Mouse (Mus musculus): Measurements from ENCODE around the gene Klc4. TPM values are rescaled to one million over a fixed set of nuclear protein-coding genes. Genes with fewer than 3 reads are reported as not detected.

Klc4 gene
- polyA plus RNA-seq, 1 experiment from 2014 or later = 93.7 TPM

DNA sequence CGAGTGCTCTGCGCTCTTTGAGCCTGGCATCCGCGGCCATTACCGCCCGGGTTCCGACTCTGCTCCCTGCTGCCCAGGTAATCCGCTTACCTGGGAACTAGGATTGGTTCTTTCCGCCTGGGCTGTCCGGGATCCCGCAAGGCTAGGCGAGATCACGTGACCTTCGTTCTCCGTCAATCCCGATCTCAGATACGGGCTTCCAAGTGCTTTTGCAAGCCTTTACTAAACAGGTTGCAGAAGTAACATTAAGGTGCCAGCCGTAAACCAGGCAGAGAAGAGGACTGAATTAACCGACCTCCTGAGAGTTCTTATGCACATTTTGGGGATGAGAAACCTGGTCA lies 470 bp upstream of the Klc4 start:
- ATAC-seq = peak; percentile 10
- H3K4me3 ChIP-seq (ENCODE audit: low read length) = peak overlapping the region; percentile 85
- H3K27ac ChIP-seq (ENCODE audit: low read length) = peak overlapping the region; percentile 84
- no peaks in the 10 kb centered on the region for H3K9me3 ChIP-seq (ENCODE audit: control insufficient read depth, low read length)
- H3K4me2 ChIP-seq (ENCODE audit: low read depth, low read length) = peak overlapping the region; percentile 77
- WGBS = under 1% methylated on average over 19 of the region's 19 CpGs
- H3K9ac ChIP-seq (ENCODE audit: low read depth, low read length) = peak overlapping the region; percentile 88
- no peaks in the 10 kb centered on the region for H3K27me3 ChIP-seq (replicated peaks; ENCODE audit: control insufficient read depth, insufficient read depth, low read length)
- H3K4me1 ChIP-seq (ENCODE audit: control insufficient read depth, insufficient read depth, low read length) = peaks cover 11% of the 10 kb centered on the region
- H3K36me3 ChIP-seq (ENCODE audit: control insufficient read depth, insufficient read depth, low read length) = peaks cover 7% of the 10 kb centered on the region

DNA sequence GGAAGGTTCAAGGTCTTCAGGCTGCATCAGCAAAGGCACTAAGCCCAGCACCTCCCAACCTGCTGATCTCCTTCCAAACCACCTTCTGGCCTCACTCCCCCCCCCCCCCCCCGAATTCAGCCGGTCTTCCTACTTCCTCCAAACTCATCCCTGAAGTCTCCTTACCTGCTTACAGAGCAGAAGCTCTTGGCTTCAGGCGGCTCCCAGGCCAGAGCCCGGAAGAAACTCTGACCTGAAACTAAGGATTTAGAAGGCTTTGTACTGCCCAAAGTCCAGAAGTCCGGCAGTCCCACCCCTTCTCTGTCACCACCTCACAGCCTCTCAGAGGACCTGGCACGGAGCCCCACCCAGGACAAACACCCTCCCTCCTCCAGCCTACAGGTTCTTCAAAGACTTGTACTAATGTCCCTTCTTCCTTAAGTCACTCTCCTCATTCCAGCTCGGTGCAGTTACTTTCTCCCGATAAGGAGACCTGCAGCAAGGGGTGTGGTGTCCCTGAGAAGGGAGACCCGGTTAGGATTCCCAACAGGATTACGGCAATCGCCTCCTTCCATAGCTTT lies 826 bp downstream of the Klc4 start:
- peak overlapping the region; percentile 85 for H3K4me3 ChIP-seq (ENCODE audit: low read length)
- peak overlapping the region; percentile 80 for H3K9ac ChIP-seq (ENCODE audit: low read depth, low read length)
- no peaks in the 10 kb centered on the region for H3K9me3 ChIP-seq (ENCODE audit: control insufficient read depth, low read length)
- H3K27ac ChIP-seq (ENCODE audit: low read length) = peak overlapping the region; percentile 97
- no peaks in the 10 kb centered on the region for H3K27me3 ChIP-seq (replicated peaks; ENCODE audit: control insufficient read depth, insufficient read depth, low read length)
- H3K36me3 ChIP-seq (ENCODE audit: control insufficient read depth, insufficient read depth, low read length) = peaks cover 7% of the 10 kb centered on the region
- peaks cover 7% of the 10 kb centered on the region; the same call in 1 of the 2 replicates for H3K4me1 ChIP-seq (ENCODE audit: control insufficient read depth, insufficient read depth, low read length)
- ATAC-seq = peak; percentile 84
- H3K4me2 ChIP-seq (ENCODE audit: low read depth, low read length) = peak overlapping the region; percentile 90
- 8% methylated on average over 11 of the region's 11 CpGs for WGBS

DNA sequence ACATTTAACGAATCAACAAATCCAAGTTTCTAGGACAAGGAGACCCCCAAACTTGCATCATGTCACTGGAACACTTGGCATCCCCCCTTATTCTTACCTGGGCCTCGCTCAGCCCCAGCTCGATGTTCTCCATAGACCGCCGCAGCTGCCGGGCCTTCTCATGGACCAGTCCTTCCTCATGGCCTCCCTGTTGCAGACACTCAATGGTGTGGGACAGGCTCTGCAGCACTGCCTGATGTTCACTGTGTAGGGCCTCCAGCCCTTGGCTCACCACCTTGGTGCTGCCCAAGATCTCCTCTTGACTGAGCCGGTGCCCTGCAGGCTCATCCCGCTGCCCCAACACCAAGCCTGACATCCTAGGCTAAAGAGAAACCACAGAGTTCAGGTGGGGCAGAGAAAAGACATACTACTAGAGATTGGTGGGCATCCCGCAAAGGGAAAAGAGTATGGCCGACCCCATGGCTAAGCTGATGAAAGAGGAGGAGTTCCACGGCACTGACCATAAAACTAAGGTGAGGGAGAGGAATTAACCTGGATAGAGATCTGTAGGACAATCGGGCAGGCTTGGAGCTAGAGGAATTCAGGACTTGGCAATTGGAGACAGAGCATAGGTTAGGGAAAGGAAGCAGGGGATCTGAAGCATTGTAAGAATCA lies 1.5 kb downstream of the Klc4 start:
- Histone ChIP-seq H3K27me3 (replicated peaks; ENCODE audit: control insufficient read depth, insufficient read depth, low read length) (no peaks in the 10 kb centered on the region), H3K27ac (ENCODE audit: low read length) (peak overlapping the region; percentile 97), H3K4me3 (ENCODE audit: low read length) (peak overlapping the region; percentile 85), H3K9me3 (ENCODE audit: control insufficient read depth, low read length) (no peaks in the 10 kb centered on the region), H3K4me1 (ENCODE audit: control insufficient read depth, insufficient read depth, low read length) (peaks cover 7% of the 10 kb centered on the region; the same call in 1 of the 2 replicates), H3K36me3 (ENCODE audit: control insufficient read depth, insufficient read depth, low read length) (peaks cover 11% of the 10 kb centered on the region), H3K9ac (ENCODE audit: low read depth, low read length) (peak overlapping the region; percentile 80), H3K4me2 (ENCODE audit: low read depth, low read length) (peak overlapping the region; percentile 90)
- WGBS = 72% methylated on average over 12 of the region's 12 CpGs
- ATAC-seq = no peak

DNA sequence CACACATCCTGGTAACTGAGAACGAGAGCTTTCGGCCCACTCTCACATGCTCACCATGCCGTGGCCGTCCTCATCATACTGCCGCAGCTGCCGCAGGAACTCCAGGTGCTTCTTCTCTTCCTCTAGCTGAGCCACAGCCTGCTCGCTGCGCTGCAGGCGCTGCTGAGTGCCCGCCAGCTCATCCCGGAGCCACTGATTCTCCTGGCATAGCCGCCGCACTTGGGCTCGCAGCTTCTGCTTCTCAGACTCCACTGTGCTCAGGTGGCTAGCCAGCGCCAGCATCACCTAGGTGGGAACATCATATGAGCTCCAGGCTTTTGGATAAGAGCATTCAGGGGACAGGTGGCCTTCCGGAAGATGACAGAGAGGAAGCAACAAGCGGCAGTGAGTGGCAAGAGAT lies 3.8 kb downstream of the Klc4 start:
- no peak overlapping the region for H3K4me3 ChIP-seq (ENCODE audit: low read length)
- H3K27ac ChIP-seq (ENCODE audit: low read length) = no peak overlapping the region
- no peaks in the 10 kb centered on the region for H3K9me3 ChIP-seq (ENCODE audit: control insufficient read depth, low read length)
- 90% methylated on average over 17 of the region's 17 CpGs for WGBS
- no peaks in the 10 kb centered on the region for H3K27me3 ChIP-seq (replicated peaks; ENCODE audit: control insufficient read depth, insufficient read depth, low read length)
- ATAC-seq = no peak
- H3K4me2 ChIP-seq (ENCODE audit: low read depth, low read length) = no peak overlapping the region
- H3K4me1 ChIP-seq (ENCODE audit: control insufficient read depth, insufficient read depth, low read length) = peaks cover 8% of the 10 kb centered on the region; the same call in 1 of the 2 replicates
- peaks cover 11% of the 10 kb centered on the region for H3K36me3 ChIP-seq (ENCODE audit: control insufficient read depth, insufficient read depth, low read length)
- no peak overlapping the region for H3K9ac ChIP-seq (ENCODE audit: low read depth, low read length)

DNA sequence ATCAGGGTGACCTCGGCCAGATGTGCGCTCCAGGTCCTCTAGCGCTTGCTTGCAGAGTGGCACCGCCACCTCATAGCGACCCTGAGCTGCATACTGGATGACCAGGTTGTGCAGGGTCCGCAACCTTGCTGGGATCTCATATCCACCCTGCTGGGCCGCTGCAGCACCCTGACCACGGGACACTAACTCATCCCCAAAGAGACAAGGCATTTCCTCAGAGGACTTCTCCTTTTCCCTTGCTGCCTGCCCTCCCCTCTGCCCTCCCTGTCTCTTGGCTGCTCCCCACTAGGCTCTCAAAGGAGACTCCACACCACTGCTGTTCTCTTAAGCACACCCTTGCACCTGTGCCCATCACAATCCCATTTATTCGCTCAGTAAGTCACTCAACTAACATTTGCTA lies 5.9 kb downstream of the Klc4 start:
- H3K4me1 ChIP-seq (ENCODE audit: control insufficient read depth, insufficient read depth, low read length) = peaks cover 5% of the 10 kb centered on the region; the same call in 1 of the 2 replicates
- WGBS = 82% methylated on average over 9 of the region's 9 CpGs
- H3K4me3 ChIP-seq (ENCODE audit: low read length) = no peak overlapping the region
- H3K9ac ChIP-seq (ENCODE audit: low read depth, low read length) = no peak overlapping the region
- no peaks in the 10 kb centered on the region for H3K9me3 ChIP-seq (ENCODE audit: control insufficient read depth, low read length)
- no peak overlapping the region for H3K27ac ChIP-seq (ENCODE audit: low read length)
- H3K36me3 ChIP-seq (ENCODE audit: control insufficient read depth, insufficient read depth, low read length) = peaks cover 18% of the 10 kb centered on the region
- H3K27me3 ChIP-seq (replicated peaks; ENCODE audit: control insufficient read depth, insufficient read depth, low read length) = no peaks in the 10 kb centered on the region
- ATAC-seq = no peak
- H3K4me2 ChIP-seq (ENCODE audit: low read depth, low read length) = no peak overlapping the region

DNA sequence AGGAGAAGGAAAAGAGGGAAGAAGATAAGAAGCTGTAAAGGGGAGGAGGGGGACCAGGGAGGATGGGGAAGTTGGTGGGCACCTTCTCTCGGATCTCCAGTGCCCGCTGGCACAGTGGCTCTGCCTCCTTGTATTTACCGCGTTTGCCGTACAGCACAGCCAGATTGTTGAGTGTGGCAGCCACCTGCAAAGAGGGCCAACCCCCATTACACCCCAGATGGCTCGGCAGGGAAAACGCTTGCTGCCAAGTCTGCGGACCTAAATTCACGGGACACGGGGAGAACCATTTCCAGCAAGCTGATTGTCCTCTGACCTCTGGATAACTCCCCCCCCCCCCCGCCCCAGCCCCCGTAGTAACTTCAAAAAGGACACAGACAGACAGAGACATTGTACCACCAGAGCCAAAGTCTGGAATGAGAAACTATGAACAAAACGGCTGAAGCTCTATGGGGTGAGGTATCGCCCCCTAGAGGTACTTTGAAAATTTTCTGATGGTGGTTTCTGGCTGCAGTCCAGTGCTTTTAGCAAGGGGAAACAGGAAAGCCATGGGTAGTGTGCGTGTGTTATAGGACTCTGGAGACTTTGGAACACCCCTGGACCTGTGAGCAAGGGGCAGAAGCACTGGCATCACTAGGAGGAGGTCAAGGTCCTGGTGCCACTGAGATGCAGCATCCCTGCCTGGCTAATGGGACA lies 8.8 kb downstream of the Klc4 start:
- H3K36me3 ChIP-seq (ENCODE audit: control insufficient read depth, insufficient read depth, low read length) = peaks cover 21% of the 10 kb centered on the region
- peak; percentile 43 for ATAC-seq
- H3K4me3 ChIP-seq (ENCODE audit: low read length) = no peak overlapping the region
- H3K9me3 ChIP-seq (ENCODE audit: control insufficient read depth, low read length) = no peaks in the 10 kb centered on the region
- H3K27me3 ChIP-seq (replicated peaks; ENCODE audit: control insufficient read depth, insufficient read depth, low read length) = no peaks in the 10 kb centered on the region
- H3K4me2 ChIP-seq (ENCODE audit: low read depth, low read length) = no peak overlapping the region
- 20% methylated on average over 15 of the region's 15 CpGs for WGBS
- no peak overlapping the region for H3K9ac ChIP-seq (ENCODE audit: low read depth, low read length)
- peaks cover 2% of the 10 kb centered on the region; the same call in 1 of the 2 replicates for H3K4me1 ChIP-seq (ENCODE audit: control insufficient read depth, insufficient read depth, low read length)
- no peak overlapping the region for H3K27ac ChIP-seq (ENCODE audit: low read length)

DNA sequence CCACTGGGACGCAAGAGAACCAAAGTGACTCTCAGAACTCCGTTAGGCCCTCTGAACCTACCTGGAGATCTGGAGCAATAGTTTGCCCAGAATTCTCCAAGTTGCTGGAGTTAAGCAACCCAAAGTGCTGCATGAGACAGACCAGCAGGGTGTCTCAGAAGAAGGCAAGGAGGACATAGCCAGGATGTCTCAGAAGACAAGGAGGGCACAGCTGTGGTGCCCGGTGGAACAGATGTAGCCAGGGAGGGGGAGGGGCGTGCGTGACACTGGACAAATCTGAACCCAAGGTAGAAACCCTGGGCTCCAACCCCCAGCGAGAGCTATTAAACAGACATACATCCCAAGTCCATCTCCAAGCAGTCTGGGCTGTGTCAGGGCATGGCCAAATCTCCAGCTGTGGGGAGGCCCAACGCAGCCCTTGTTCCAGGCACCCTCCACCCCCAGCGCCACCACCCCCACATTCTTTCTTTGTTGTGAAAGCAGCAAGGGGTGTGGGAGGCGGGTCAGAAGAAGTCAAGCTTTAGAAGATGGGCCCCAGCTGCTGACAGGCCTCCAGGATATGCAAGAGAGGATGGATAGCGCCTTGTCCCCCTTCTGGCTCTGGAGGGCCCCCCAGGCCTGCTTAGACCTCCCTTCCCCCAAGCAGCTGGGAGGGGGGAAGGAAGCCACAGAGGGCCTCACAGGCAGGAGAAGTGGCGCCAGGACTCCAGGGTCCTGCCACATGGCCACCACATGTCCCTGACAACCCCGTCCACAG lies 16.0 kb downstream of the Klc4 start:
- peak overlapping the region; percentile 76 for H3K4me2 ChIP-seq (ENCODE audit: low read depth, low read length)
- no peaks in the 10 kb centered on the region for H3K9me3 ChIP-seq (ENCODE audit: control insufficient read depth, low read length)
- peak overlapping the region; percentile 98 for H3K9ac ChIP-seq (ENCODE audit: low read depth, low read length)
- H3K27ac ChIP-seq (ENCODE audit: low read length) = peak overlapping the region; percentile 96
- peaks cover 5% of the 10 kb centered on the region; the same call in 1 of the 2 replicates for H3K36me3 ChIP-seq (ENCODE audit: control insufficient read depth, insufficient read depth, low read length)
- H3K4me1 ChIP-seq (ENCODE audit: control insufficient read depth, insufficient read depth, low read length) = peaks cover 29% of the 10 kb centered on the region
- H3K4me3 ChIP-seq (ENCODE audit: low read length) = peak overlapping the region; percentile 91
- H3K27me3 ChIP-seq (replicated peaks; ENCODE audit: control insufficient read depth, insufficient read depth, low read length) = no peaks in the 10 kb centered on the region
- peak; percentile 77 for ATAC-seq
- WGBS = 12% methylated on average over 12 of the region's 12 CpGs

DNA sequence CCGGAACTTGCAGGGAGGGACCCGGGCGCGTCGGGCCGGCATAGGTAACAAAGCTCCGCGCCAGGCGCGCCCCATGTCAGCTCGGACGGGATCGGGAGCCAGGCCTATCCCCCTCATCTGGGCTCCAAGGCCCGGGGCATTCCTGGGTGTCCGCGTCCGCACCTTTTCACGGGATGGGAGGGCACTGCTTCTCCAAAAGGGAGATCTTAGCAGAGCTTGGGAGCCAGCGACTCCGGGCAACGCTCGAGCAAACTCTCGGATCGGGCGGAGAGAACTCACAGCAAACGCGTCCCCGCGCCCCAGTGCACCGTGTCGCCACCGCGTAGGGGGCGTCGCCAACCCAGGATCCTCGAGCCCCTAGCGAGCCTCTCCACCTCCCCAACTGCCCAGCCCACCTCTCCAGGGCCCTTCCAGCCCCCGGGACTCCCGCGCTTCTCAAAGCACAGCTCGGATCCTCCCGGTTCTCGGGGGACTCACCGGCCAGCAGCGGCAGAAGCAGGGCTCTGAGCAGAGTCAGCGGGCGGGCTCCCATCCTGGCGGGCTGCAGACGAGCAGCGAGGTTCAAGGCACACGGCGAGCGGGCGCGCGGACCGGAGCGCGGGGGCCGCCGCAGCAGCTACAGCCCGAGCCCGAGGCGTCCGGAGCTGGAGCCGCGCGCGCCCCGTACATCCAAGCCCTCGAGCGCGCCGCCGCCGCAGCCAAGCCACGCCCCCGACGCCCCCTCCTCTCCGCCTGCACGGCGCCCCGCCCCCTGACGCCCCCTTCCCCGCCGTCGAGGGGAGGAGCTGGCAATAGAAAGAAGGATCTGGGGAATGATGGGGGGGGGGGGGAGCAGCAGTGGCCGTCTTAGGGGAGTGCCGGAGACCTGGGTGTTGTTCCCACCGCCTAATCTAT lies 16.8 kb downstream of the Klc4 start, which contains the start of gene Ptk7:
TSS of gene Ptk7 (minus strand) at position 714 of the 894 bp plus-strand sequence.
- peak within 1 kb of the TSS; percentile 98 for H3K9ac ChIP-seq (ENCODE audit: low read depth, low read length)
- WGBS = under 1% methylated on average over 70 of the region's 90 CpGs
- H3K4me2 ChIP-seq (ENCODE audit: low read depth, low read length) = peak within 1 kb of the TSS; percentile 76
- ATAC-seq = peak; percentile 67
- peak within 1 kb of the TSS; percentile 96 for H3K27ac ChIP-seq (ENCODE audit: low read length)
- H3K27me3 ChIP-seq (replicated peaks; ENCODE audit: control insufficient read depth, insufficient read depth, low read length) = no peaks in the 10 kb centered on the region
- no peaks in the 10 kb centered on the region for H3K9me3 ChIP-seq (ENCODE audit: control insufficient read depth, low read length)
- H3K36me3 ChIP-seq (ENCODE audit: control insufficient read depth, insufficient read depth, low read length) = peaks cover 5% of the 10 kb centered on the region; the same call in 1 of the 2 replicates
- peaks cover 37% of the 10 kb centered on the region for H3K4me1 ChIP-seq (ENCODE audit: control insufficient read depth, insufficient read depth, low read length)
- H3K4me3 ChIP-seq (ENCODE audit: low read length) = peak within 1 kb of the TSS; percentile 91
